Mouse (Mus musculus) liver, adult 2 months (tissue): Measurements from ENCODE around the gene Sdc1. TPM values are rescaled to one million over a fixed set of nuclear protein-coding genes. Genes with fewer than 3 reads are reported as not detected.

Source experiments
- DNase-seq: peaks from one replicate; pipeline ENCODE4 v3.0.0-alpha.2; 2011; ENCODE audit warnings: low read depth, low spot score; ENCODE audit errors: extremely low read depth
- H3K27ac ChIP-seq: fragments of 200-500 bp; replicated peaks from 2 replicates; pipeline ENCODE4 v1.5.1; 2012; ENCODE audit warnings: low read depth, mild to moderate bottlenecking, control low read depth, inconsistent platforms, low read length; ENCODE audit not compliant: insufficient read depth
- H3K27me3 ChIP-seq: fragments of 200-500 bp; 2 replicates; pipeline ENCODE4 v1.6.1; 2012; ENCODE audit warnings: mild to moderate bottlenecking, moderate library complexity, low read length, inconsistent platforms; ENCODE audit not compliant: control insufficient read depth, insufficient read depth
- H3K36me3 ChIP-seq: fragments of 200-500 bp; 2 replicates; pipeline ENCODE4 v1.6.1; 2012; ENCODE audit warnings: low read length, inconsistent platforms; ENCODE audit not compliant: control insufficient read depth, insufficient read depth
- H3K4me1 ChIP-seq: fragments of 200-500 bp; 2 replicates; pipeline ENCODE4 v1.6.1; 2011; ENCODE audit warnings: low read length; ENCODE audit not compliant: control insufficient read depth, insufficient read depth
- H3K4me3 ChIP-seq: fragments of 200-500 bp; 2 replicates; pipeline ENCODE4 v1.5.1; 2011; ENCODE audit warnings: low read depth, mild to moderate bottlenecking, control low read depth, low read length, moderate library complexity; ENCODE audit not compliant: insufficient read depth
- H3K79me2 ChIP-seq: fragments of 200-500 bp; 2 replicates; pipeline ENCODE4 v1.6.1; 2012; ENCODE audit warnings: inconsistent platforms, mild to moderate bottlenecking, low read length, moderate library complexity; ENCODE audit not compliant: control insufficient read depth, insufficient read depth
- H3K9ac ChIP-seq: fragments of 200-500 bp; 2 replicates; pipeline ENCODE4 v1.6.1; 2012; ENCODE audit warnings: low read depth, mild to moderate bottlenecking, control low read depth, inconsistent platforms, low read length
- CTCF ChIP-seq: fragments of 200-500 bp; IDR thresholded peaks from 2 replicates; pipeline ENCODE4 v1.5.1; 2011; ENCODE audit warnings: low read depth, low read length, control low read depth
- POLR2A ChIP-seq: fragments of 200-500 bp; IDR thresholded peaks from 2 replicates; pipeline ENCODE4 v1.6.1; 2011; ENCODE audit warnings: low read length, control low read depth; ENCODE audit not compliant: insufficient read depth; ENCODE audit errors: extremely low read depth
- WGBS: fragments of 180-500 bp; shearing (Covaris S2); methylation state at CpG from one replicate; pipeline ENCODE4 v1.1.7; 2018; 5-methylcytosine and 5-hydroxymethylcytosine counted together
- polyA plus RNA-seq: library from polyadenylated mRNA; depleted of rRNA; stranded (reverse); fragments of >200 nt; gene quantifications from 2 replicates; pipeline ENCODE4 v1.2.3, GENCODE M21; 2012
- total RNA-seq: library from RNA; depleted of rRNA; stranded (reverse); fragments of >200 nt; gene quantifications from 2 replicates; pipeline ENCODE4 v1.2.3, GENCODE M21; 2014

Gene Sdc1
- total and polyA plus RNA-seq, 2 experiments: 164 to 321 TPM

GRCm38 (mm10) chr12:8824995-8825703, 54.0 kb downstream of the Sdc1 start:
- no peaks in the 10 kb centered on the region for H3K36me3 ChIP-seq
- H3K79me2 ChIP-seq: no peaks in the 10 kb centered on the region
- DNase-seq: no peak
- no peak overlapping the region for H3K27ac ChIP-seq
- no peaks in the 10 kb centered on the region for H3K27me3 ChIP-seq
- TF ChIP-seq CTCF (no peak), POLR2A (no peak)
- peaks cover 5% of the 10 kb centered on the region for H3K4me1 ChIP-seq
- 94% methylated on average over 7 of the region's 7 CpGs for WGBS
- H3K9ac ChIP-seq: no peak overlapping the region
- H3K4me3 ChIP-seq: no peak overlapping the region

- WGBS: 93% methylated on average over 9 of the region's 9 CpGs
These were observed 56.0 kb downstream of the Sdc1 start for GRCm38 (mm10) chr12:8827014-8827715.

GRCm38 (mm10) chr12:8829032-8829660, 58.0 kb downstream of the Sdc1 start:
- no peak overlapping the region for H3K4me3 ChIP-seq
- no peaks in the 10 kb centered on the region for H3K36me3 ChIP-seq
- no peaks in the 10 kb centered on the region for H3K27me3 ChIP-seq
- peaks cover 15% of the 10 kb centered on the region for H3K4me1 ChIP-seq
- 24% methylated on average over 13 of the region's 13 CpGs for whole genome bisulfite sequencing
- H3K9ac ChIP-seq: peak overlapping the region; percentile 22
- peak overlapping the region; percentile 70 for H3K27ac ChIP-seq
- TF ChIP-seq POLR2A: no peak
- no peak for TF ChIP-seq CTCF
- peak; percentile 86 for DNase-seq
- no peaks in the 10 kb centered on the region for H3K79me2 ChIP-seq

More at GRCm38 (mm10) chr12:8827014-8827715, 56.0 kb downstream of the Sdc1 start:
- Histone ChIP-seq H3K9ac (no peak overlapping the region), H3K79me2 (no peaks in the 10 kb centered on the region), H3K4me1 (peaks cover 15% of the 10 kb centered on the region), H3K4me3 (no peak overlapping the region), H3K27me3 (no peaks in the 10 kb centered on the region), H3K27ac (no peak overlapping the region), H3K36me3 (no peaks in the 10 kb centered on the region)
- TF ChIP-seq POLR2A (no peak), CTCF (no peak)
- DNase-seq: no peak

- TF ChIP-seq POLR2A (no peak), CTCF (no peak)
- Histone ChIP-seq H3K4me3 (no peak overlapping the region), H3K79me2 (no peaks in the 10 kb centered on the region), H3K27me3 (no peaks in the 10 kb centered on the region), H3K4me1 (peaks cover 15% of the 10 kb centered on the region), H3K27ac (peak overlapping the region; percentile 70), H3K36me3 (no peaks in the 10 kb centered on the region), H3K9ac (no peak overlapping the region)
- 16% methylated on average over 5 of the region's 5 CpGs for WGBS
- DNase-seq: peak; percentile 96
These were observed 58.5 kb downstream of the Sdc1 start for GRCm38 (mm10) chr12:8829661-8830040.

GRCm38 (mm10) chr12:8830967-8831635, 60.0 kb downstream of the Sdc1 start:
- 22% methylated on average over 6 of the region's 6 CpGs for WGBS
- TF ChIP-seq CTCF (no peak), POLR2A (no peak)

More at GRCm38 (mm10) chr12:8830967-8831635, 60.0 kb downstream of the Sdc1 start:
- Histone ChIP-seq H3K27ac (peak overlapping the region; percentile 40), H3K4me1 (peaks cover 15% of the 10 kb centered on the region), H3K9ac (no peak overlapping the region), H3K4me3 (no peak overlapping the region), H3K36me3 (no peaks in the 10 kb centered on the region), H3K27me3 (no peaks in the 10 kb centered on the region), H3K79me2 (no peaks in the 10 kb centered on the region)
- peak; percentile 97 for DNase-seq
